Mouse (Mus musculus) kidney, adult 2 months (tissue): ENCODE data around the gene Prr19.
A peak's percentile ranks its signal among the peaks of the same experiment; 100 is the strongest.

Experiments
- CTCF ChIP-seq: fragments of 200-500 bp; conservative IDR thresholded peaks from 2 replicates; pipeline ENCODE4 v1.5.1; 2011; ENCODE audit warnings: low read depth, mild to moderate bottlenecking, control low read depth, low read length, moderate library complexity, mixed read lengths; ENCODE audit not compliant: insufficient read depth, insufficient read length
- POLR2A ChIP-seq: fragments of 200-500 bp; IDR thresholded peaks from one replicate; pipeline ENCODE4 v1.6.1; 2011; ENCODE audit warnings: low read depth, low read length, control low read depth

- peak; percentile 25 for TF ChIP-seq POLR2A
- peak; percentile 92 for TF ChIP-seq CTCF
Measured at GRCm38 (mm10) chr7:25316532-25317445, 15.6 kb downstream of the Prr19 start, which contains the start of gene Megf8.
